Mouse (Mus musculus): Measurements from ENCODE around the gene Patl1.

DNA sequence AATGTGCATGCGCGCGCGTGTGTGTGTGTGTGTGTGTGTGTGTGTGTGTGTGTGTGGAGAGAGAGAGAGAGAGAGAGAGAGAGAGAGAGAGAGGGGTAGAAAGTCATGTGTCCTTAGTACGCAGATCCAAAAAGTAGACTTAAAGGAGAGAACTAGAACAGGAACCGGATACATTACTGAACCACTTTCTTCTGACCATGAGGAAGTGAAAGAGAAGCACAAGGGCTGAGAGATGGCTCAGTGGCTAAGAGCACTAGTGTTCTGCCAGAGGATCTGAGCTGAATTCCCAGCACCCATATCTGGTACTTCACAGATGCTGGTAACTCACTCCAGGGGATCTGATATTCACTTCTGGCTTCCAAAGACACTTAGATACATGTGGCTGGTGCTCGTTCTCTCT, 77.1 kb downstream of the Patl1 start:
- TF ChIP-seq CTCF (IDR thresholded peaks at IDR 0.05) (no peak), EP300 (IDR thresholded peaks at IDR 0.05) (no peak)
